In genomic region chr5:4192481-4193246, GRCm38 (mm10) we compare ENCODE assay signal across 9 mouse cellular contexts. TPM values are rescaled to one million over a fixed set of nuclear protein-coding genes. Genes with fewer than 3 reads are reported as not detected.
DNase-seq lines count a peak whose midpoint lies in the region; ATAC-seq and TF ChIP-seq lines count a peak whose summit lies in the region.
"Not testable (repeated sequence)": the region's sequence is repeated elsewhere in the genome, so short reads cannot be mapped to it uniquely, and the experiment has no call there.
"Had no signal": no experiment of that assay in that cellular context is flagged by ENCODE, and none has a peak within 500 bp of the region (broad histone marks: within the 10 kb centered on the region; RNA-seq: fewer than 3 reads in every experiment).

No protein-coding gene starts in this region.

- WGBS in embryonic facial prominence, embryonic 15.5 days, result 11% methylated on average over 13 of the region's 27 CpGs
- 10% methylated on average over 12 of the region's 27 CpGs for WGBS in heart, embryonic 11.5 days (ENCODE audit: insufficient replicate concordance)
- WGBS in limb, embryonic 12.5 days, result 6% methylated on average over 15 of the region's 27 CpGs
- WGBS in lung, embryonic 16.5 days, result 4% methylated on average over 13 of the region's 27 CpGs
- 8% methylated on average over 12 of the region's 27 CpGs for WGBS in neural tube, embryonic 11.5 days

- peak overlapping the region; percentile 21 for H3K4me3 ChIP-seq in C2C12 (ENCODE audit: insufficient read depth, poor library complexity, severe bottlenecking)
- peak overlapping the region; percentile 42 for H3K4me3 ChIP-seq in embryonic facial prominence, embryonic 15.5 days (replicated peaks)
- peak overlapping the region; percentile 35 for H3K4me3 ChIP-seq in heart, embryonic 11.5 days (ENCODE audit: low read depth, low read length)
- peak overlapping the region; percentile 42 for H3K4me3 ChIP-seq in limb, embryonic 12.5 days (replicated peaks)
- H3K4me3 ChIP-seq in lung, embryonic 16.5 days (ENCODE audit: low read length), result peak overlapping the region; percentile 50
- peak overlapping the region; percentile 34 for H3K4me3 ChIP-seq in neural tube, embryonic 11.5 days (ENCODE audit: low read depth, low read length)

- not testable (repeated sequence) for H3K79me3 ChIP-seq in C2C12 (ENCODE audit: low read depth)

- DNase-seq in adipocyte (ENCODE audit: low spot score), result peak; percentile 13
- DNase-seq in induced T-regulatory cell, adult 2 months (ENCODE audit: low read depth), result peak; percentile 52
- DNase-seq in neural tube, embryonic 11.5 days (ENCODE audit: low spot score), result not testable (repeated sequence)

- H3K27me3 ChIP-seq in C2C12 (ENCODE audit: control insufficient read depth, insufficient read depth, insufficient read length); embryonic facial prominence, embryonic 15.5 days; heart, embryonic 11.5 days (ENCODE audit: control insufficient read depth, insufficient read depth, low read length); limb, embryonic 12.5 days; lung, embryonic 16.5 days (ENCODE audit: control insufficient read depth, insufficient read depth, low read depth, low read length); neural tube, embryonic 11.5 days (ENCODE audit: control insufficient read depth, insufficient read depth, low read length): not testable (repeated sequence)

- H3K79me2 ChIP-seq in C2C12 (ENCODE audit: control insufficient read depth, insufficient read depth), result not testable (repeated sequence)

- H3K4me2 ChIP-seq in embryonic facial prominence, embryonic 15.5 days (replicated peaks), result peak overlapping the region; percentile 58
- peak overlapping the region; percentile 59 for H3K4me2 ChIP-seq in heart, embryonic 11.5 days
- H3K4me2 ChIP-seq in limb, embryonic 12.5 days, result peak overlapping the region; percentile 73
- H3K4me2 ChIP-seq in lung, embryonic 16.5 days (ENCODE audit: low read depth, low read length), result peak overlapping the region; percentile 67
- H3K4me2 ChIP-seq in neural tube, embryonic 11.5 days (ENCODE audit: low read depth), result peak overlapping the region; percentile 75

- ATAC-seq in embryonic facial prominence, embryonic 15.5 days (ENCODE audit: insufficient number of reproducible peaks, low FRiP score, low TSS enrichment, low read depth), result peak; percentile 43; the same call in 1 of the 2 replicates
- ATAC-seq in heart, embryonic 11.5 days (replicated peaks; ENCODE audit: insufficient number of reproducible peaks, low FRiP score, low TSS enrichment), result peak; percentile 64
- ATAC-seq in limb, embryonic 12.5 days (ENCODE audit: insufficient number of reproducible peaks, insufficient read depth, low FRiP score, low TSS enrichment, low read depth); lung, embryonic 16.5 days (ENCODE audit: low read depth): not testable (repeated sequence)
- peak; percentile 77; the same call in 1 of the 2 replicates for ATAC-seq in neural tube, embryonic 11.5 days (ENCODE audit: insufficient read depth, low FRiP score, low TSS enrichment)

- H3ac ChIP-seq in C2C12 (ENCODE audit: control insufficient read depth, insufficient read length, low read depth), result not testable (repeated sequence)

- not testable (repeated sequence) for H3K4me1 ChIP-seq in embryonic facial prominence, embryonic 15.5 days; heart, embryonic 11.5 days (ENCODE audit: control insufficient read depth, insufficient read depth, low read length); limb, embryonic 12.5 days (replicated peaks); lung, embryonic 16.5 days (replicated peaks; ENCODE audit: control insufficient read depth, insufficient read depth, low read length); neural tube, embryonic 11.5 days (ENCODE audit: control insufficient read depth, insufficient read depth, low read length)

- not testable (repeated sequence) for H3K9me3 ChIP-seq in embryonic facial prominence, embryonic 15.5 days (replicated peaks); heart, embryonic 11.5 days (replicated peaks; ENCODE audit: control insufficient read depth, low read length); limb, embryonic 12.5 days; lung, embryonic 16.5 days (ENCODE audit: control insufficient read depth, low read length); neural tube, embryonic 11.5 days (ENCODE audit: control insufficient read depth, low read length)

- not testable (repeated sequence) for H3K36me3 ChIP-seq in C2C12 (ENCODE audit: control insufficient read depth, insufficient read depth); embryonic facial prominence, embryonic 15.5 days; heart, embryonic 11.5 days (ENCODE audit: control insufficient read depth, insufficient read depth, low read length); limb, embryonic 12.5 days; lung, embryonic 16.5 days (ENCODE audit: control insufficient read depth, insufficient read depth, low read length); neural tube, embryonic 11.5 days (ENCODE audit: control insufficient read depth, insufficient read depth, low read length)

- H3K9ac ChIP-seq in embryonic facial prominence, embryonic 15.5 days, result peak overlapping the region; percentile 28; the same call in 1 of the 2 replicates
- peak overlapping the region; percentile 0; the same call in 1 of the 2 replicates for H3K9ac ChIP-seq in heart, embryonic 11.5 days (ENCODE audit: low read depth, low read length)
- peak overlapping the region; percentile 56 for H3K9ac ChIP-seq in limb, embryonic 12.5 days (replicated peaks)
- H3K9ac ChIP-seq in lung, embryonic 16.5 days (ENCODE audit: low read length), result peak overlapping the region; percentile 54
- H3K9ac ChIP-seq in neural tube, embryonic 11.5 days (ENCODE audit: low read length), result peak overlapping the region; percentile 29

- not testable (repeated sequence) for TF ChIP-seq CTCF in C2C12 (IDR thresholded peaks at IDR 0.05; ENCODE audit: control insufficient read depth, insufficient read depth, insufficient read length)

- H3K27ac ChIP-seq in embryonic facial prominence, embryonic 15.5 days (replicated peaks); heart, embryonic 11.5 days (ENCODE audit: low read depth, low read length); limb, embryonic 12.5 days; lung, embryonic 16.5 days (ENCODE audit: low read length); neural tube, embryonic 11.5 days (ENCODE audit: low read depth, low read length): not testable (repeated sequence)

RNA-seq across cellular contexts. Expression of gene Mterf1b, which starts 0.5 kb away (rescaled TPM):
- polyA plus RNA-seq in C2C12 (2012; fragmentation: generic; extraction: Trizol), result 0.88 TPM
- polyA plus RNA-seq in embryonic facial prominence, embryonic 15.5 days (2015; fragmentation: Nextera tagmentation; extraction: Ambion mirVana), result 3.2 and 3.9 TPM in 2 replicates
- polyA plus RNA-seq in heart, embryonic 11.5 days (2014; fragmentation: Nextera tagmentation; extraction: Ambion mirVana), result 2.4 and 2.6 TPM in 2 replicates
- 3.1 and 3.2 TPM in 2 replicates for polyA plus RNA-seq in limb, embryonic 12.5 days (2016; fragmentation: Nextera tagmentation; extraction: Ambion mirVana)
- polyA plus RNA-seq in lung, embryonic 16.5 days (2015; fragmentation: Nextera tagmentation; extraction: Ambion mirVana), result 3.1 and 4.0 TPM in 2 replicates
- polyA plus RNA-seq in neural tube, embryonic 11.5 days (2014; fragmentation: Nextera tagmentation; extraction: Ambion mirVana), result 2.8 and 3.7 TPM in 2 replicates
- polyA plus RNA-seq: adrenal gland, adult 2 months had no signal

Comparison
In these comparisons a context has a peak if more than half of its experiments do, and no peak if none do; other contexts are left out.
1. H3K9ac ChIP-seq: peak in every context shown above with its lines; median percentile 56 in limb, embryonic 12.5 days; 54 in lung, embryonic 16.5 days; 29 in neural tube, embryonic 11.5 days; 28 in embryonic facial prominence, embryonic 15.5 days; 0 in heart, embryonic 11.5 days.